Mouse (Mus musculus): ENCODE data around the gene Il10ra.

- TF ChIP-seq POLR2A (IDR thresholded peaks at IDR 0.05; ENCODE audit: borderline replicate concordance, control insufficient read depth, low read depth, low read length) (no peak), CTCF (IDR thresholded peaks at IDR 0.05; ENCODE audit: control insufficient read depth, insufficient read depth, low read length) (no peak)
These were observed 32.2 kb downstream of the Il10ra start for GRCm38 (mm10) chr9:45236744-45237143.
